Mouse (Mus musculus) brain, embryonic 18.5 days (tissue): ENCODE results near the gene Fibcd1.

Experiments used
- DNase-seq: peaks from one replicate; pipeline ENCODE4 v3.0.0-alpha.2; 2012; ENCODE audit warnings: low read depth, low spot score

Fibcd1 gene

DNA sequence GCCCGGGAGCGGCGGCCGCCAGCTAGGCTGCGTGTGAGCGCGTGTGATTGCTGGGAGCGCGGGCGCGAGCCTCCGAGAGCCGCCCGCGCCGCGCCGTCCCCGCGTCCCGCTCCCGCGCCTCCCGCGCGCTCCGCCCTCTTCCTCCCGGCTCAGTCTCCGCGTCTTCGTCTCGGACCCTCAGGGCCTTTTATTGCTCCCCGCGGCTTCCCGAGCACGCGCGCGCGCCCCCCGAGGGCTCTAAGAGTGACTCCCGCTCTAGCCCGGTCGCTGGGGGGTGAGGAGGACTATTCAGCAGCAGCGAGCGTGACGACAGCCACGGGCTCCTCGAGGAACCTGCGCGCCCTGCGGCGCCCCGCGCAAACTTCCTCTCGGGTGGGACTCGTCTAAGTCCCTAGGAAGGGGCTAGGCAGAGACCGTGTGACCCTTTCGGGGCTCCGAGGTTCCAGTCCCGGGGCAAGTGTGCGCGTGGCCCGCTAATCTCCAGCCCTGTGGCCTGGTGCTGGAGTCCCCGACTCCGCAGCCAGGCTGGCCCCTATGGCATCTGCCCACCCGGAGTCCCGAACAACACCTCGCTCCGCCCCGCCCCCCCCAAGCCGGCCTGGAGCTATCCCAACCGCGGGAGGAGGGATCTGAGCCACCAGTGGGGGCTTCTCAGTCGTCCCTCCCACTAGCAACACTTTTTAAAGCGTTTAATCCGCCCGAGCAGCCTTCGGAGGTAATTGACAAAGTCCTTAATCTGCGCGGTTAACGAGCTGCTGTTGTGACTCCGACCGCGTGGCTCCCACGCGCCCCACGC is at the start of gene Fibcd1:
Fibcd1 (minus strand) TSS at position 110 of the 796 bp plus-strand sequence.
- DNase-seq = no peak

GRCm38 (mm10) chr2:31894221-31894870 is 48.5 kb upstream of the Fibcd1 start:
- DNase-seq = no peak

- no peak for DNase-seq
Observed at GRCm38 (mm10) chr2:31893110-31893669, 47.4 kb upstream of the Fibcd1 start.

DNA sequence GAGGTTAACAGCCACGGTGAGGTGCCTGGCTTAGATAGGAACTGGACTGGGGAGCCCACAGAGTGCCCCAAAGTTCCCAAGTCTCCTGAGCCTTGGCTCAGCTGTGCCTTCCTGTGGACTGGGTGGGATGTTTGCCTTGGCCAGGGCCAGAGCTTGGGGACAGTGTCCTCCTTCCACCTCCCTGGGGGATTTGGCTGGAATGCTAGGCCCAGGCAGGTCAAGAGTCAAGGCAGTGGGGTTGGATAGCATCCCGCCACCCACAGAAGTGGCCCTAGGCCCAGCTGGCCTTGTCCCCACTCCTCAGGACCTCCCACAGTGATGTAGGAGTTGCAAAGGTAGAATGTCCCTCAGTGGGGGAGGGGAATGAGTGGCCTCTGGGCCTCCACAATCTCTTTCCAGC is 45.4 kb upstream of the Fibcd1 start:
- DNase-seq = no peak

DNA sequence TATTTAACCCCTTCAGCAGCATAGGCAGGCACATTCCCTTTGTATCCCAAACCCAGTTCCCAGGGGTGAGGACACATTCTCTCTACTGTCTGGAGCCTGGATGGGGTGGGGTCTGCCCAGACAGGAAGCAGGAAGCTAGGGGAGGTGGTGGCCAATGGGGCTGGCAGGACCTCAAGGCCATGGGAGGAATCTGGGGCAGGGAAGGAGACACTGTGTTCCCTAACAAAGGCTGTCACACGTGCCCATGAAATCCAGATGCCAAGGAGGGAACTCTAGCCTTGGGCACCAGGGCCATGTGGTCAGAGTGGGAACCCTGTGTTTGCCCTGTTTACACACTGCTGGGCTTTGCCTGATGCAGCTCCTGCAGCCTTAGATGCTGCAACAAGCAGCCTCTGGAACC is 43.1 kb upstream of the Fibcd1 start:
- no peak for DNase-seq

GRCm38 (mm10) chr2:31887030-31887429 is 41.2 kb upstream of the Fibcd1 start, which contains the start of gene Lamc3:
Gene Lamc3 (plus strand): TSS chr2:31887291.
- no peak for DNase-seq

DNA sequence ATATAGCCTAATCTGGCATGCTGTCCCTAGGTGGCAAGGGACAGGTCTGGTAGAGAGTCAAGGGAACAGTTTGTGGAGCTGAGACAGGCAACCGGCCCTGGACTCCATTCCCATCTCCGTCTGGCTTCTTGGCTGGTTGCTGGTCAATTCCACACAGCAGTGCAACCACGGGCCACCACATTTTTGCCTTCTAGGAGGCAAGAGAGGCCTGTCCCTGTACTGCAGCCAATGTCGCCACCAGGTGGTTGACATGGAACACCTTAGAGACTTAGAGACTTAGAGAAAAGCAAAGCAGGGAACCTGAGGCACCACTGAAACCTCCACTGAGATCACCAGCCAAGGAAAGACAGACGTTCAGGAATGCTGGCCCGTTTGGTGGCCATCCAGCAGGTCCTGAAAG is 39.0 kb upstream of the Fibcd1 start:
- DNase-seq = peak; percentile 20

- DNase-seq = no peak
Observed at GRCm38 (mm10) chr2:31883061-31883460, 37.3 kb upstream of the Fibcd1 start.

DNA sequence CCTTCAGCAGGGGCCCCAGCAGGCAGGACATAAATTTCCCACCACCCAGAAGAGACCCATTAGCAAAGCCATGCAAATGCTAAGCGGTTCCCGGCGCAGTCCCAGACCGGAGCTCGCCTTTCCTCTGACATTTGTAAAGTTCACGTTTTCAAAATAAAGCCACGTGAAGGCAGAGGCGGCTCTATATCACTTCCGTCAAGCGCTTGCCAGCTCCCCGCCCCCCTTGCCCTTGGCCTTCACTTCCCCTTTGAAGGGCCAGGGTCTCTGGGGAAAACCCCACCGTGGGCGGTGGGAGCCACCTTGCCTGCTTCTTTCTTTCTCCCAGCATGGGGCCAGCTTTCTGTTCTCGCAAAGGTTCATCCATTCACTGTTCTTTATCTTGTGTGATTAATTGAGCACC is 35.1 kb upstream of the Fibcd1 start:
- no peak for DNase-seq

GRCm38 (mm10) chr2:31878610-31879009 is 32.8 kb upstream of the Fibcd1 start:
- DNase-seq = no peak

- no peak for DNase-seq
Observed at GRCm38 (mm10) chr2:31876446-31876845, 30.6 kb upstream of the Fibcd1 start.

DNA sequence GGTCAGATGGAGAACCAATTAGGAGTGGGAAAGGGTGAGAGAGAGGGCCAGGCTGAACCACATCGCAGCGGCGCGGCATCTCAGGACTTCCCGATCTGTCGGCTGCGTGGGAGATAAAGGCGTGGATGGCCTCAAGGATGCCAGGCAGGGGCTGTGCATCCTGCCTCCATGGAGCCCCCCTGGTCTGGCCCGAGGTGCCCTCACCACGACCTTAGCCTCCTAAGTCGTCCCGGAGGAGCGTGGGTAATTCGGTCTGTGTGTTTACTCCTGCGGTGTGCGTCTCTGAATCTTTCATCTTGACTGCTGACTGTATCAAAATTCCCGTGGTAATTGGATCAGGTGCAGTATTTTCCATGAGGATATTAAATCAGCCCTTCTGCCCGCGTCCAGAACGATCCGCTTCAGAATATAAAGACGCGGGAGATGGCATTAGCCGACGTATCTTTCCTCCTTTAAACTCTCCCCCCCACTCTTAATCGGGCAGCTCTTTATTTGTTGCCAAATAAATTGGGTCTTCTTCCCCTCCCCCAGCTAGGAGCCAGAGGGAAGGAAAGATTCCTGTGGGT is 28.6 kb upstream of the Fibcd1 start:
- no peak for DNase-seq

DNA sequence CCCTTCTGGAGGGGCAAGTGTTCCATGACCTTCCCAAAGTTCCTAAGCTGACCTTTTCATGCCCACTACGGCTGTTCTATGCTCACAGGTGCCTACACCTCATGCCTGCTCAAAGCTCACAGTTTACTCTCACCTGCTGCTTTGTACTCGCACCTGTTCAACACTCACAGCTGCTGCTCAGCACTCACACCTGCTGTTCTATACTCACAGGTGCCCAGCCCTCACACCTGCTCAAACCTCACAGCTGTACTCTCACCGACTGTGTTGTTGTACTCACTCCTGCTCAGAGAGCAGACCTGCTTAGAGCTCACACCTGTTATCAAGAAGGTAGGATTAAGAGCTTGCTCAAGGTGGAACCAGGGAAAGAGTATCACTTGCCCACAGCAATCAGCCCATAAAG is 24.9 kb upstream of the Fibcd1 start:
- DNase-seq = no peak

DNA sequence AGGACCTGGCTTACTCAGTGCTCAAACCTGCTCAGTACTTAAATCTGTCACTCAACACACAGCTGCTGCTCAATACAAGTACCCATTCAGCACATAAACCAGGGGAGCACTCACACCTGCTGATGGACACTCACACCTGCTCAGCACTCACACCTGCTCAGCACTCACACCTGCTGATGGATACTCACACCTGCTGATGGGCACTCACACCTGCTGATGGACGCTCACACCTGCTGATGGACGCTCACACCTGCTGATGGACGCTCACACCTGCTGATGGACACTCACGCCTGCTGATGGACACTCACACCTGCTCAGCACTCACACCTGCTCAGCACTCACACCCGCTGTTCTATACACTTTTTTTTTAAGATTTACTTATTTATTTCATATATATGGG is 23.9 kb upstream of the Fibcd1 start:
- no peak for DNase-seq

GRCm38 (mm10) chr2:31868538-31869164 is 22.8 kb upstream of the Fibcd1 start:
- DNase-seq = no peak

- no peak for DNase-seq
Observed at GRCm38 (mm10) chr2:31867773-31868537, 22.1 kb upstream of the Fibcd1 start.

- no peak for DNase-seq
Observed at GRCm38 (mm10) chr2:31865794-31866193, 20.0 kb upstream of the Fibcd1 start.

DNA sequence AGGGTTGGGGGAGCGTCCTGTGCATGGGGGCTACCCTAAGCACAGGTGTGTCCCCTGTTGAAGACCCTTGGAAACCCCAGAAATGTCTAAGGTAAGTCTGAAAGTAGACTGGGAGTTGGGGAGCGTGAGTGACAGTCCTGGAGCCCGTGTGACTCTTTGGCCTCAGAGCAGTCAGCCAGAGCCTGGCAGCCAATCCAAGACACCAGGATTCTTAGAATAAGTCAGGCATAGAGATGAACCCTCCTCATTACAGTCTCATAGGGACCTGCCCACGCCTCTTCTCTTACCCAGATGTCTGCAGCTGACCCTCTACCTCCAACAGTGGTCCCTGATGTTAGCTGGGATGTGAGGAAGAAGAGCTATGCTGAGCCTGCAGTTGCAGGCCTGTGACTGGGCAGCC is 19.5 kb upstream of the Fibcd1 start:
- no peak for DNase-seq

DNA sequence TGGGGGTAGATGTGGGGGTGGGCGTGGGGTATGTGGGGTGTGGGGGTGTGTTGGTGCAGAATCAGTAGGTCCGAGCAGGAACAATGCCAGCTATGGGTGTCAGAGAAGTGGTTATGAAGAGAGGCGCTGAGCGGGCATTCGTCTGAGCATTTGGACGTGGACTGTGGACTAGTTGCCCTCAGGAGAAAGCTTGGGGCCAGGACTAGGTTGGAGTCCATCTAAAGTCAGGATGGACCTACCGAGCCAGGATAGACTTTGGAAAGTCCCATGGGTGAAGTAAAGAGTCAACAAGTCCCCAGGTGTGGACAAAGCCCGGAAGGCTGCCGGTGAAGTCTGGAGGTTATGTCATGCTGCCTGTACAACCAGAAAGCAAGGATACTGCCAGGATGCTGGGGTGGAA is 19.1 kb upstream of the Fibcd1 start:
- DNase-seq = no peak

- DNase-seq = no peak
Observed at GRCm38 (mm10) chr2:31863766-31864165, 18.0 kb upstream of the Fibcd1 start.

DNA sequence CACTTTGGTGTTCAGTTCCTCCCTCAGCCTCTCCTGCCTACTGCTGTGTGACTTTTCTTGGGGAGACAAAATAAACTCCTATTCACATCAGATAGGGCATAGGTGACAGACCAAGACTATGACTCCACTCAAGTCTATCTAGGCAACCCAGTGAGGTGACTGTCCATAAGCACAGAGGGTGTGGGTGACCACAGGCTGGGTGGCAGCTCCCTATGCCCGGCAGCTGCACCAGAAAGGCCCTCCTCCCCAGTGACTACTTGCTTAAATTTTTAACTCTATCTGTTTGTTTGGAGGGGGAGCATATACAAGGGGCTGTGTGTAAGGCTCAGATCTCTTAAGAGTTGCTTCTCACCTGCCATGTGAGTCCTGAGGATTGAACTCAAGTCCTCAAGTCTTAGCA is 17.1 kb upstream of the Fibcd1 start:
- no peak for DNase-seq
